Mouse (Mus musculus) forebrain, embryonic 14.5 days (tissue): ENCODE results near the gene Rgs17. TPM values are rescaled to one million over a fixed set of nuclear protein-coding genes. Genes with fewer than 3 reads are reported as not detected.

Experiments used
- ATAC-seq: fragments of 200-750 bp; cut with Nextera tagmentation; 2 replicates; pipeline ENCODE4 v1.8.0; 2017; ENCODE audit warnings: mild to moderate bottlenecking, moderate library complexity
- DNase-seq: peaks from one replicate; pipeline ENCODE4 v3.0.0-alpha.2; 2015; ENCODE audit warnings: low spot score
- H3K27ac ChIP-seq: fragments of 300-500 bp; sonication (generic); 2 replicates; pipeline ENCODE4 v1.5.1; 2014; ENCODE audit warnings: low read depth, mild to moderate bottlenecking, control low read depth, low read length, moderate library complexity
- H3K27me3 ChIP-seq: fragments of 300-500 bp; sonication (generic); replicated peaks from 2 replicates; pipeline ENCODE4 v1.6.1; 2014; ENCODE audit warnings: low read length, control low read depth, mixed read lengths; ENCODE audit not compliant: control insufficient read depth, insufficient read depth
- H3K36me3 ChIP-seq: fragments of 300-500 bp; sonication (generic); 2 replicates; pipeline ENCODE4 v1.6.1; 2014; ENCODE audit warnings: low read length, control low read depth; ENCODE audit not compliant: control insufficient read depth, insufficient read depth
- H3K4me1 ChIP-seq: fragments of 300-500 bp; sonication (generic); 2 replicates; pipeline ENCODE4 v1.6.1; 2014; ENCODE audit warnings: antibody characterized with exemption, low read length, control low read depth; ENCODE audit not compliant: control insufficient read depth, insufficient read depth
- H3K4me2 ChIP-seq: fragments of 300-500 bp; sonication (generic); 2 replicates; pipeline ENCODE4 v1.6.1; 2014; ENCODE audit warnings: mild to moderate bottlenecking, control low read depth, low read length
- H3K4me3 ChIP-seq: fragments of 300-500 bp; sonication (generic); 2 replicates; pipeline ENCODE4 v1.5.1; 2014; ENCODE audit warnings: low read depth, low read length, control low read depth
- H3K9ac ChIP-seq: fragments of 300-500 bp; sonication (generic); 2 replicates; pipeline ENCODE4 v1.6.1; 2014; ENCODE audit warnings: mild to moderate bottlenecking, low read length, control low read depth, moderate library complexity
- H3K9me3 ChIP-seq: fragments of 300-500 bp; sonication (generic); replicated peaks from 2 replicates; pipeline ENCODE4 v1.6.1; 2016; ENCODE audit warnings: low read length, control low read depth, mixed read lengths; ENCODE audit not compliant: control insufficient read depth
- WGBS: fragments of 180-500 bp; shearing (Covaris S2); extraction: QIAGEN DNeasy Blood & Tissue Kit; methylation state at CpG from one replicate; pipeline ENCODE4 v1.1.7; 2014; 5-methylcytosine and 5-hydroxymethylcytosine counted together
- polyA plus RNA-seq: library from polyadenylated mRNA; unstranded; fragments of >200 nt; fragmentation: Nextera tagmentation; extraction: Ambion mirVana; gene quantifications from 2 replicates; pipeline ENCODE4 v1.2.1, GENCODE M21; 2014

The Rgs17 gene
- polyA plus RNA-seq, 1 experiment from 2014 or later = 7.6 TPM

- Histone ChIP-seq H3K4me2 (peak overlapping the region; percentile 93), H3K9ac (peak overlapping the region; percentile 46), H3K36me3 (peaks cover 38% of the 10 kb centered on the region), H3K9me3 (no peaks in the 10 kb centered on the region), H3K27me3 (no peaks in the 10 kb centered on the region), H3K27ac (no peak overlapping the region), H3K4me1 (peaks cover 11% of the 10 kb centered on the region; the same call in 1 of the 2 replicates), H3K4me3 (peak overlapping the region; percentile 67)
- ATAC-seq (no peak), DNase-seq (no peak)
- WGBS = 25% methylated on average over 6 of the region's 6 CpGs
These were observed 119.3 kb downstream of the Rgs17 start for GRCm38 (mm10) chr10:5802866-5803265.

- Histone ChIP-seq H3K27me3 (no peaks in the 10 kb centered on the region), H3K4me3 (no peak overlapping the region), H3K9me3 (no peaks in the 10 kb centered on the region), H3K9ac (no peak overlapping the region), H3K4me2 (no peak overlapping the region), H3K36me3 (peaks cover 41% of the 10 kb centered on the region), H3K4me1 (peaks cover 7% of the 10 kb centered on the region; the same call in 1 of the 2 replicates), H3K27ac (no peak overlapping the region)
- DNase-seq = peak; percentile 57
- 100% methylated on average over 1 of the region's 1 CpGs for WGBS
- ATAC-seq = no peak
These were observed 121.7 kb downstream of the Rgs17 start for GRCm38 (mm10) chr10:5800490-5800889.

- no peak overlapping the region for H3K4me2 ChIP-seq
- no peak overlapping the region for H3K9ac ChIP-seq
- H3K9me3 ChIP-seq = no peaks in the 10 kb centered on the region
- H3K27me3 ChIP-seq = no peaks in the 10 kb centered on the region
- no peaks in the 10 kb centered on the region for H3K4me1 ChIP-seq
- H3K27ac ChIP-seq = no peak overlapping the region
- no peak for DNase-seq
- H3K36me3 ChIP-seq = peaks cover 41% of the 10 kb centered on the region
- no peak overlapping the region for H3K4me3 ChIP-seq
- WGBS = 88% methylated on average over 4 of the region's 4 CpGs
- no peak for ATAC-seq
These were observed 124.1 kb downstream of the Rgs17 start for GRCm38 (mm10) chr10:5798069-5798468.

GRCm38 (mm10) chr10:5790657-5791056 is 131.5 kb downstream of the Rgs17 start:
- Histone ChIP-seq H3K4me1 (no peaks in the 10 kb centered on the region), H3K36me3 (no peaks in the 10 kb centered on the region), H3K4me3 (no peak overlapping the region), H3K9me3 (no peaks in the 10 kb centered on the region), H3K4me2 (no peak overlapping the region), H3K27me3 (no peaks in the 10 kb centered on the region), H3K9ac (no peak overlapping the region), H3K27ac (no peak overlapping the region)
- 24% methylated on average over 12 of the region's 12 CpGs for WGBS
- DNase-seq (peak; percentile 77), ATAC-seq (0 out of 2 replicates have a peak, but pooled peaks have one; percentile 44)

GRCm38 (mm10) chr10:5786923-5787322 is 135.3 kb downstream of the Rgs17 start:
- WGBS = 30% methylated on average over 4 of the region's 4 CpGs
- DNase-seq = peak; percentile 40
- H3K27ac ChIP-seq = no peak overlapping the region
- no peak overlapping the region for H3K4me2 ChIP-seq
- no peaks in the 10 kb centered on the region for H3K9me3 ChIP-seq
- H3K9ac ChIP-seq = no peak overlapping the region
- no peaks in the 10 kb centered on the region for H3K27me3 ChIP-seq
- H3K4me3 ChIP-seq = no peak overlapping the region
- H3K36me3 ChIP-seq = no peaks in the 10 kb centered on the region
- H3K4me1 ChIP-seq = no peaks in the 10 kb centered on the region
- peak; percentile 50; the same call in 1 of the 2 replicates for ATAC-seq

Other genes with a start within 250 kb of the Rgs17 start
- 32.4 and 43.7 TPM in 2 replicates for gene Fbxo5, start 116.8 kb downstream of the Rgs17 start, polyA plus RNA-seq
- 11.6 and 14.8 TPM in 2 replicates for gene Mtrf1l, start 98.5 kb downstream of the Rgs17 start, polyA plus RNA-seq